Mouse (Mus musculus) cerebellum, postnatal 25 days (tissue): ENCODE results near the gene Bmp2.

ENCODE experiments used
- DNase-seq, 2 experiments: peaks; one replicate each; pipeline ENCODE4 v3.0.0; 2021; ENCODE audit warnings: mixed read lengths in 2 of 2

Bmp2 gene

GRCm38 (mm10) chr2:133552031-133552841 lies at the start of gene Bmp2:
Bmp2 (plus strand) TSS chr2:133552159.
- DNase-seq, result peak; percentile 27 to 36

GRCm38 (mm10) chr2:133505678-133506077 lies 46.3 kb upstream of the Bmp2 start:
- DNase-seq, result no peak

GRCm38 (mm10) chr2:133507045-133507444 lies 44.9 kb upstream of the Bmp2 start:
- no peak for DNase-seq

GRCm38 (mm10) chr2:133509141-133509540 lies 42.8 kb upstream of the Bmp2 start:
- DNase-seq, result no peak

DNA sequence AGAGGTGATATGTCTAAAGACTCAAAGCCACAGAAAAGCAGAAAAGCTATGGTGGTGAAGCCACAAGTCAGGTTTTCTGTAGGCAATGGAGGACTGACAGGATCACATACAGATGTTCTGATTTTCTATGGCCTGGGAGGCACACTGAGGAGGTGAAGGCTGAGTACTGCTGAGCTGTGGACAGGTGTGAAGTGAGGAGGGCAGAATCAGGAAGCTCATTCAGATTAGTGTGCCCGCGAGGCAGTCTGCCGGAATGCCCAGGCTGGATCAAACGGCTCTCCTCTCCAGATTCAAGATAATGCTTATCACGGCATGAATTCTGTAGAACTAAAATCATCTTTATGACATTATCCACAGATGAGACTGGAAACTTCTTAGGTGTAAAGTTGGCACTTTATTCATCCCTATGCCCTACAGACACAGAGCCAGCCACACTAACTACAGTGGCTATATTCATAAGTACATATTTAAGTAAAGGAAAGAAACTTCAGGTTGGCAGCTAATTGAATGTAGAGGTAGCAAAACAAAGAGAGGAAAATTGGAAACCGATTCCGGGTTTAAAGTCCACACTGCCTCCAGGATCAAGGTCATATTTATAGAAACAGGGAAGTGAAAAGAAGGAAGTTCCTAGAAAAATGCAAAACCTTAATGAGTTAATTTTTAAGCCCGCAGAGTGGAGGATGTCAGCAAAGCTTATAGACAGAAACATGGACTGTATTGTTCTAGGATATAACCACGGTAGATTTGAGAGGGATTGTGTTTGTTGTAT lies 40.8 kb upstream of the Bmp2 start:
- no peak for DNase-seq

DNA sequence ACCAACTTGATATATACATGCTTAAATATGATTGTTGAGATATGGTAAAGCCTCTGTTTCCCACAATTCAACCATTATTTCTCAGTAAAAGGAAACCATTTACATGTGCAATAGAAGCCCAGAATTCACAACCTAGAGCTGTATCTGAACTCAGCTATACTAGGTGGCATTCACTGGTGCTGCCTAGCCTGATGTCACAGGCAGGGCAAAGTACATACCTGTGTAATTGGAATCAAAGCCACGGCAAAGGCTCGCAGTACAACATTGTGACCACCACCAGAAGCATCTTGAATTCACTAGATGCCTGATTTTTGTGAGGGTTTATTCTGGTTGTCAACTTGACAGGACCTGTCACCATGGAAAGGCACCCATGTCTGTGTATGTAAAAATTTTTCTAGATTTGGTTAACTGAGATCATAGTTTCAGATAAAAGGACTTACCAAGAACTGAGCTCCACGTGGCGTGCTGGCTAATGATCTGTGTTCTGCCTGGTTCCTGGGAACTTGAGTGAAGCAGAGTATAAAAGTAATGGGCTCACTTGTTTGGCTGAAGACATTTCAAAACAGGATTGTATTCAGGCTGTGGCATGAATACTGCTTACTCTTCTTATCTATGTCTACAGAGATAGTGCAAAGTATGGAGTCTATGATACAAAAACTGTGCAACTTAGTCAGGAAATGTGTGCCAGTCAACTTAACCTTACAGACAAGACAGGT lies 35.5 kb upstream of the Bmp2 start:
- DNase-seq, result no peak

DNA sequence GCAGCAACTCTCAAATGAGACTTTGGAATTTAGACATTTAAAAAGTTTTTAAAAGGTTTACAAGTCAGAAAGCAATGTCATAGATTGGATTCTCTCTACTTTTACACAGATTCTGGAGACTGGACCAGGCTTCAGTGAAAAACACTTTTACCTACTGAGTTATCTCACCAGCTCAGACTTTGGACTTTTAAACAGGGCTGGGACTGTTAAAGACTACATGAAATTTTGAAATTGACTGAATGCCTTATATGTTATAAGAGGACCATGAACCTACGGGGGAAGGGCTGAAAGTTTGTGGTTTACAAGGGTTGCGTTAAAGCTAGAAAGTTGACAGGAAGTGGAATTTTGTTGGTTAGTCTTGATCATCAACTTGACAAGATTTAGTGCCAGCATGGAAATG lies 34.1 kb upstream of the Bmp2 start:
- no peak for DNase-seq

GRCm38 (mm10) chr2:133521193-133521592 lies 30.8 kb upstream of the Bmp2 start:
- DNase-seq, result no peak

GRCm38 (mm10) chr2:133522121-133522520 lies 29.8 kb upstream of the Bmp2 start:
- DNase-seq, result no peak

- no peak for DNase-seq
Observed at GRCm38 (mm10) chr2:133525621-133526181, 26.3 kb upstream of the Bmp2 start.

DNA sequence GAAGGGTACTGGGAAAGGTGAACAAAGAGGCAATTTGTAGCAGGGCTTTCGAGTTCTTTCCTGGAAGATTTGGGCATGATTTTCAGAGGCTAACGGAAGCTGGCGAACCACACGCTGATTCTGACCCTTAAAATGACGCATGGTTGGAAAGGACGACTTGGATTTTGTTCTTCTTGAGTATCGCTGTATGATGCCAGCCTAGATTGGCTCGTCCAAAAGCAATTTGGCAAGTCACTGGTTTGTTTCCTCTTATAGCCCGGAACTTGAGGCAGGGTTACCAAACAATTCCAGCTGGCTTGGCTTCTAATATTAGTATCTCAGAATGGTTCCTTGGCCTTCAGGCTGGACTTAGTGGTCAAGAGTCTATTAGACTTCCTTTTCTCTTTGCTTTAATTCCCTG lies 22.6 kb upstream of the Bmp2 start:
- peak; percentile 60 to 71 for DNase-seq

GRCm38 (mm10) chr2:133533073-133533472 lies 18.9 kb upstream of the Bmp2 start:
- no peak for DNase-seq

DNA sequence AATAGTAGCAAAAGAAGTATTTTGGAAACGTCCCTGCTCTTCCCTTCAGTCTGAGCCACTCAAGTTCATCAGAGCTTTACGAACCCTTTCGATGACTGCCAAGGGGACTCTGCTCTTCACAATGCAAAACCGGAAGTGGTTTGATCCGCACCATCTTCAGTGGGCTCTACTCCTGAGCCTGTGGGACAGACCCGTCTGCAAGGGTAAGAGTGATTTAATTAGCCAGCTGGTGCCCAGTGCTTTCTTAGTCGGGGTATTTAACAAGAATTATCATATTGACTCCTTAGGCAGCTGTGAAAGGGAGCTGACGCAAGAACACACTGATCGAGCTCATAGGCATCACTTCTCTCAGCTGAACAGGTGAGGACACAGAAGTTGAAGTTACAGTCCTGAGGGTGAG lies 16.5 kb upstream of the Bmp2 start:
- DNase-seq, result no peak

GRCm38 (mm10) chr2:133536812-133537211 lies 15.1 kb upstream of the Bmp2 start:
- DNase-seq, result no peak

GRCm38 (mm10) chr2:133540702-133541101 lies 11.3 kb upstream of the Bmp2 start:
- no peak for DNase-seq

GRCm38 (mm10) chr2:133550238-133550682 lies 1.7 kb upstream of the Bmp2 start:
- DNase-seq, result peak; percentile 56 to 68

- DNase-seq, result no peak
Observed at GRCm38 (mm10) chr2:133552842-133553465, 995 bp downstream of the Bmp2 start.

GRCm38 (mm10) chr2:133553911-133554285 lies 1.9 kb downstream of the Bmp2 start:
- no peak for DNase-seq

DNA sequence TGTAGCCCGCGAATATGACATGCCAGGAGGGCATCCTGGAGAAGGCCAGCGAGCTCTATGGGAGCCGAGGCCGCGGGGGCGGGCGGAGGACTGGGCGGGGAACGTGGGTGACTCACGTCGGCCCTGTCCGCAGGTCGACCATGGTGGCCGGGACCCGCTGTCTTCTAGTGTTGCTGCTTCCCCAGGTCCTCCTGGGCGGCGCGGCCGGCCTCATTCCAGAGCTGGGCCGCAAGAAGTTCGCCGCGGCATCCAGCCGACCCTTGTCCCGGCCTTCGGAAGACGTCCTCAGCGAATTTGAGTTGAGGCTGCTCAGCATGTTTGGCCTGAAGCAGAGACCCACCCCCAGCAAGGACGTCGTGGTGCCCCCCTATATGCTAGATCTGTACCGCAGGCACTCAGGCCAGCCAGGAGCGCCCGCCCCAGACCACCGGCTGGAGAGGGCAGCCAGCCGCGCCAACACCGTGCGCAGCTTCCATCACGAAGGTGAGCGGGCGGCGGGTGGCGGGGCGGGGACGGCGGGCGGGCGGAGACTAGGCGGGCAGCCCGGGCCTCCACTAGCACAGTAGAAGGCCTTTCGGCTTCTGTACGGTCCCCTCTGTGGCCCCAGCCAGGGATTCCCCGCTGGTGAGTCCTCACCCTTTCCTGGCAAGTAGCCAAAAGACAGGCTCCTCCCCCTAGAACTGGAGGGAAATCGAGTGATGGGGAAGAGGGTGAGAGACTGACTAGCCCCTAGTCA lies 2.5 kb downstream of the Bmp2 start:
- DNase-seq, result peak; percentile 14 to 32

DNA sequence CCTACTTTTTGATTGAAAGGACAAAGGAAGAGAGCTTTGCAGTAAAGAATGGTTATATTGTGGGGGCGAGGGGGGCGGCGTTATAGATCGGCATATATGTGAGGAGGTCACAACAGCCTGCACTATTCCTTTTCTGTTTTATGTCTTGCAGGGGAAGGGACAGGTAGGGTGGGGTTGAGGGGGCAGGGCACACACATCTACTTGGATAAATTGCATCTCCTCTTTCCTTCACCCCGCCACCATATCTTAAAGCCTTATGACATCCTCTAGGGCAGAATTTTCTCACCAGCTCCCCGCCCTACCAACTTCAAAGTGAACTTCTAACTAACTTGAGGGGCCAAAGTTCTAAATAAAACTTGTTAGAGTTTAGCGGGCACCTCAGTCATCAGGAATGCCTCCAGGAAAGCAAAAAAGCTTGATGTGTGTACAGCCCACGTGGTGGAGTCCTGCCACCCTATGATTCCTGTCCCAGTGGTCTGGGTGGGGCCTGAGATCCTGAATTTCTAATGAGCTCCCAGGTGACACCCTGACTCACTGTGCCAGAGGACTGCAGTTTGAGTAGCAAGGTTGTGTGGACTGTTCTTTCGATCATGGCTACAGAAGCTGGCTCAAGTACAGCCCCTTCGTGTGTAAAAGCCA lies 12.4 kb downstream of the Bmp2 start:
- DNase-seq, result no peak

- no peak for DNase-seq
Observed at GRCm38 (mm10) chr2:133565424-133565823, 13.5 kb downstream of the Bmp2 start.
